Mouse (Mus musculus) ES-Bruce4 (cell line): ENCODE data around the gene Clk4.

Experiments
- CTCF ChIP-seq: IDR thresholded peaks from one replicate; pipeline ENCODE4 v1.8.1; 2011; ENCODE audit warnings: low read depth, low read length
- EP300 ChIP-seq: IDR thresholded peaks from 2 replicates; pipeline ENCODE4 v1.6.1; 2011; ENCODE audit warnings: low read depth, low read length; ENCODE audit not compliant: insufficient read depth
- POLR2A ChIP-seq: IDR thresholded peaks from one replicate; pipeline ENCODE4 v1.8.1; 2011; ENCODE audit warnings: low read length; ENCODE audit not compliant: insufficient read depth

DNA sequence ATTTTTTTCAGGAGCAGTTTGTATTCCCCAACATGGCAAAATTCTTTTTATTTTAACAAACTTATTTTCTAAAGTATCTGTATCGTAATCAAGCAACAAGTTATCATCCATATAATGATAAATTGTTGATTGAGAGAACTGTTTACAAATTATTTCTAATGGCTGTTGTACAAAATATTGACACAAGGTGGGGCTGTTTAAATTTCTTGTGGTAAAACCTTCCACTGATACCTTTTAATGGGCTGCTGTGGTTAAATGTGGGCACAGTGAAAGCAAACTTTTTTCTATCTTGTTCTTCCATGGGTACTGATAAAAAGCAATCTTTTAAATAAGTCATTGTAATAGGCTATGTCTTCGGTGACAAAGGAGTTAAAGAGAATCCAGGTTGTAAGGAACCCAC is 18.6 kb upstream of the Clk4 start:
- TF ChIP-seq CTCF (no peak), POLR2A (no peak), EP300 (no peak)
